Mouse (Mus musculus): ENCODE measurements at regions not wholly inside any gene's neighbourhood (a gene's known extent, or its start where the extent isn't known, plus 50 kb on each side); places are given as distances from the start of the nearest gene placed in this dataset.

DNA sequence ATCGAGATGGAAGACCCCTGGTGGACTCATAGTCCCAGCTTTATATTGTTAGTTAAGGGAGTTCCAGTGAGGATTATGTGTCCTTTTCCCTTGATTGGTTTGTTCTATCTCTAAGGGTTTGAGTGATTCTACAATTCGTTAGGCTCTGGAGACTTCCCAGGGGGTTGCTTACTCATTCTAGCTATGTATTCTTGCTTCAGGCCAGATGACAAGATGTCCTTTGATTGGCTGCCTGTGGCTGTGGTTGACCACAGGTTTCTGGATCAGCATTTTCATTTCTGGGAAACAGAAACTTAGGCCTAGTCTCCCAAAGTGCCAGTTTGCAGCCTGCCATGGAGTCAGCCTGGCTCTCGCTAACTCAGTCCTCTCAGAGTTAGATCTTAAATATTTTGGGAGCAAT is 119.3 kb upstream of the H2al1n start:
- H3K36me3 ChIP-seq (ENCODE audit: control insufficient read depth, insufficient read depth, low read length): no peaks in the 10 kb centered on the region
- H3K27me3 ChIP-seq (replicated peaks; ENCODE audit: control insufficient read depth, insufficient read depth, low read length): no peaks in the 10 kb centered on the region

DNA sequence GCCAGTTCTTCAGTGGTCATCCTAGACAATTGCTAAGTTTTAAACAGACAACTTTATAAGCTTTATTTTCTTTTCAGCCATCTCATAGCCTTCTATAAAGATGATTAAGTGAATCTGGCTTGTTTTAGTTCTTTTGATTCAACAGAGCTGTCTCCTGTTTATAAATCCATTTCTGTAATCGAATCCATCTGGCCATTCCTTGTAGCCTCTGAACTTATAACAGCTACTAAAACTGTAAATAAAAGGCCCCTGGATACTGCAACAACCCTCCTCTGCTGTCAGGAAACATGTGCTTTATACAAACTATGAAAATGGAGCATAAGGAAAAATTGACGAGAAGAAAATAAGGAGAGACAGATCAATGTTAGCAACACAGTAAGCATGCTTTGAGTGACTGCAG is 77.4 kb upstream of the H2al1n start:
- no peaks in the 10 kb centered on the region for H3K4me1 ChIP-seq (ENCODE audit: control insufficient read depth, insufficient read depth, low read length)
- ATAC-seq (ENCODE audit: low read depth): no peak

More for the DNA sequence above, 119.3 kb upstream of the H2al1n start:
- no peaks in the 10 kb centered on the region for H3K9me3 ChIP-seq (ENCODE audit: control insufficient read depth, low read length)
- H3K4me3 ChIP-seq (ENCODE audit: low read depth, low read length): no peak overlapping the region
- no peak for DNase-seq (ENCODE audit: low spot score)
- no peak overlapping the region for H3K27ac ChIP-seq (replicated peaks; ENCODE audit: low read depth, low read length)
- no peak overlapping the region for H3K4me2 ChIP-seq (ENCODE audit: low read depth, low read length)
- no peaks in the 10 kb centered on the region for H3K4me1 ChIP-seq (ENCODE audit: control insufficient read depth, insufficient read depth, low read length)
- WGBS: 84% methylated on average over 3 of the region's 3 CpGs
- ATAC-seq (ENCODE audit: low read depth): no peak
- no peak overlapping the region for H3K9ac ChIP-seq (ENCODE audit: low read depth, low read length)

DNA sequence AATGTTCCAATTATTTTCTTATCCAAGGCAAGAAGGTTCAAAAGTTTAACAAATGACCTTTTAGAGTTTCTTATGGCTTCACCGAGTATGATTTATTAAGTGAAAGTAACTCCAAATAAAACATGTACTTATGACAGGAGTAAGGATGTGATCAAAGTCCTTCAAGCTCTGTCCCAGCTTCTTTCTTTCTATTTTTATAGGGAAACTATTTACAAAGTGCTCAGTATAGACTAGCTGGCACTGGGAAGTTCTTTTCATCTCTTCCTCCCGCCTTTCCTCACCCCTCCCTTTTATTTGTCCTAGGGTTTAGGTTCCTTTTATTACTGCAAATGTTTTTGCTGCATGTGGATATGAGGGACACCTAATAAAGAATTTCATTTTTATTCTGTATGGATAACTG is 76.3 kb upstream of the H2al1n start:
- H3K36me3 ChIP-seq (ENCODE audit: control insufficient read depth, insufficient read depth, low read length): no peaks in the 10 kb centered on the region
- WGBS: 75% methylated on average over 2 of the region's 2 CpGs
- ATAC-seq (ENCODE audit: low read depth) (no peak), DNase-seq (ENCODE audit: low spot score) (no peak)
- no peaks in the 10 kb centered on the region for H3K4me1 ChIP-seq (ENCODE audit: control insufficient read depth, insufficient read depth, low read length)
- no peaks in the 10 kb centered on the region for H3K27me3 ChIP-seq (replicated peaks; ENCODE audit: control insufficient read depth, insufficient read depth, low read length)
- H3K4me2 ChIP-seq (ENCODE audit: low read depth, low read length): no peak overlapping the region
- H3K27ac ChIP-seq (replicated peaks; ENCODE audit: low read depth, low read length): no peak overlapping the region
- no peak overlapping the region for H3K4me3 ChIP-seq (ENCODE audit: low read depth, low read length)
- no peaks in the 10 kb centered on the region for H3K9me3 ChIP-seq (ENCODE audit: control insufficient read depth, low read length)
- H3K9ac ChIP-seq (ENCODE audit: low read depth, low read length): no peak overlapping the region

More for the DNA sequence above, 77.4 kb upstream of the H2al1n start:
- peak; percentile 32 for DNase-seq (ENCODE audit: low spot score)
- Histone ChIP-seq H3K9ac (ENCODE audit: low read depth, low read length) (no peak overlapping the region), H3K36me3 (ENCODE audit: control insufficient read depth, insufficient read depth, low read length) (no peaks in the 10 kb centered on the region), H3K4me3 (ENCODE audit: low read depth, low read length) (no peak overlapping the region), H3K27ac (replicated peaks; ENCODE audit: low read depth, low read length) (no peak overlapping the region), H3K27me3 (replicated peaks; ENCODE audit: control insufficient read depth, insufficient read depth, low read length) (no peaks in the 10 kb centered on the region), H3K9me3 (ENCODE audit: control insufficient read depth, low read length) (no peaks in the 10 kb centered on the region), H3K4me2 (ENCODE audit: low read depth, low read length) (no peak overlapping the region)
- WGBS: 56% methylated on average over 2 of the region's 2 CpGs

DNA sequence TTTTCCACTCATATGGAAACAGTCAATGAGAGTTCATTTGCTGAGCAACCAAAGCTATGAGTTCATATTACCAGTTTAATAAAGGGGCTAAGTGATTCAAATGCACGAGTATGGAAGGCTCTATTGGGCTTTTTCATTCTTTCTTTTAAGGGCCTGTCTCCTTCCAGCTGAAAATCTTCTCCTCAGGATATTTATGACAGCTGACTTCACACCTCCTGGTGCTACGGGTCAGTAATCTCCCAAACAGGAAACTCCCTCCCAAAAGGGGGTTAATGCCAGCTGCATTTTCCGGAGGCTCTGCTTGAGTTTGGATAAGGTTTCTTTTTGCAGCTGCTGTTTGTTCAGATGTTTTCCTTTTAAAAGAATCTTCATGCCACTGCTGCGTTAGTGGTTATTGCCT is 72.5 kb upstream of the H2al1n start:
- peak; percentile 60 for DNase-seq (ENCODE audit: low spot score)
- H3K27ac ChIP-seq (replicated peaks; ENCODE audit: low read depth, low read length): no peak overlapping the region
- no peak for ATAC-seq (ENCODE audit: low read depth)
- no peaks in the 10 kb centered on the region for H3K9me3 ChIP-seq (ENCODE audit: control insufficient read depth, low read length)
- 24% methylated on average over 4 of the region's 4 CpGs for WGBS
- H3K27me3 ChIP-seq (replicated peaks; ENCODE audit: control insufficient read depth, insufficient read depth, low read length): no peaks in the 10 kb centered on the region
- H3K9ac ChIP-seq (ENCODE audit: low read depth, low read length): no peak overlapping the region
- H3K4me1 ChIP-seq (ENCODE audit: control insufficient read depth, insufficient read depth, low read length): no peaks in the 10 kb centered on the region
- no peaks in the 10 kb centered on the region for H3K36me3 ChIP-seq (ENCODE audit: control insufficient read depth, insufficient read depth, low read length)
- no peak overlapping the region for H3K4me2 ChIP-seq (ENCODE audit: low read depth, low read length)
- no peak overlapping the region for H3K4me3 ChIP-seq (ENCODE audit: low read depth, low read length)
